Mouse (Mus musculus) cerebellum, adult 2 months (tissue): Measurements from ENCODE around the gene Atg7.

Experiments
- CTCF ChIP-seq: fragments of 200-500 bp; IDR thresholded peaks from 2 replicates; pipeline ENCODE4 v1.5.1; 2011; ENCODE audit warnings: low read depth, mild to moderate bottlenecking, control low read depth, low read length, moderate library complexity, borderline replicate concordance; ENCODE audit not compliant: insufficient read depth
- POLR2A ChIP-seq: fragments of 200-500 bp; IDR thresholded peaks from 2 replicates; pipeline ENCODE4 v1.6.1; 2011; ENCODE audit warnings: low read length, control low read depth, borderline replicate concordance; ENCODE audit not compliant: insufficient read depth

- TF ChIP-seq POLR2A (no peak), CTCF (no peak)
Measured at GRCm38 (mm10) chr6:114898949-114899348, 256.1 kb downstream of the Atg7 start.
